Mouse (Mus musculus): ENCODE measurements around the gene Tbc1d22a.
A peak's percentile ranks its signal among the peaks of the same experiment; 100 is the strongest.

The Tbc1d22a gene

DNA sequence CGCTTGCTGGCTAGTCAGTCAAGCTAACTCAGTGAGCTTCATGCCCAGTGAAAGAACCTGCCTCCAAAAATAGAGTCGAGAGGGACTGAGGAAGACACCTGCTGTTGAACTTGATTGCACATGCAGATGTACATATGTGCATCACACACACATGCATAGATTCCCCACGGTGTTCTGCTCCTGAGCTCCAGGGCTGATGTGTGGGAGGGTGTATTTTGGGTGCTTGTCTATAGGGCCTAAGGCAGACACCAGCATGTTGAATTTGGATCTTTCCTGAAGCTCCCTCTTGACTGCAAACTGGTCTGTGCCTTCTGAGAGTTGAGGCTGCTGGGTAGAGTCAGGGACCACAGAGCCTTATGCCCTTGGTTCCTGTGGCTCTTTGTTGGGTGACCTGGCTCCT, 23.8 kb downstream of the Tbc1d22a start:
- no peak for DNase-seq

DNA sequence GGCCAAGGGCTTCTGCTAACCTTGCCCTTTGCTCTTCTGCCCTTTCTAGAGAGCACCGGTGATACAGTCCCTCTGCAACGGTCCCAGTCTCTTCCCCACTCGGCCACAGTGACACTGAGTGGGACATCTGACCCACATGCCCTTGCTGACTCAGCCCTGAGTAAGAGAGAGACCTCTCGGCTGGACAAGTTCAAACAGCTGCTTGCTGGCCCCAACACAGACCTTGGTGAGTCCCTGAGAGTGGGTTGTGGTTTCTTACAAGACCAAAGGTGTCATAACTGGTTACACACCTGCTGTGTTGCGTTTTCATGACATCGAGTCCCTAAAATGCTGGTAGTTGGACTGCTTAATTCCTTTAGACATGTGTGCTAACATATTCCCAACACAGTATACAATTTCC, 24.8 kb downstream of the Tbc1d22a start:
- DNase-seq, result no peak

DNA sequence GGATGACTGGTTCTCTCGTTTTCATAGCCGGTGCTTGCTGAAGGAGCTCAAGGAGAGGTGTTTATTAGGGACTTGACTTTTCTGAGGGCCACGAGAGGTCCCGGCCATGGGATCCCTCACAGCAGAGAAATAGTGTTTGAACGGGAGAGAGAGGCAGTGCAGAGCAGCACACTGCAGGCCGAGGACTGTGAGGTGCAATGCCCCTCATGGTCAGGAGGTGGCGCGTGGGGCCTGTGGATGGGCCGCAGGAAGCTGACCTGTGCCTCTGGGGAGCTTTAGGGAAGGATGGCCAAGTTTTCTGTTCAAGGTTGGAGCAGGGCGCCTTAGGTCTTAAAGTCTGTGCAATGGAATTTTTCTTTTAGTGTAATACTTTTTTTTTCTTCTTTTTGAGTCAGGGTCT, 25.5 kb downstream of the Tbc1d22a start:
- DNase-seq, result peak; percentile 74

DNA sequence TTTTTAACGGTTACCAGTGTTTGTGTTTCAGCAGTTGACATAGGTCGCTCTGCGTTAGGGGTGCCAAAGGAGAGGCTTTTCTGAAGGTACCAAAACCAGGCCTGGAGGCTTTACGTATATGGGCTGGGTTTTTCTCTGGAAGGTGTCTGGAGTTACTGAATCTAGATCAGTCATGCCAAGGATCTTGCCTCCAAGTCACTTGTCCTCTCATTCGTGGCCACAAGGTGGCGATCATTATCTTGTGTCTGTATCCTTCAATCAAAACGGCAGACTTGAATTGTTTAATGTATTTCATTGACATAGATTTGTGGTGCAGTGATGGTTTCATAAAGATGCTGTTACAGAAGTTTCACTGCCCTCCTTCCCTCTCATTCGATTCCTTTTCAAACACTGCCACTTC, 29.4 kb downstream of the Tbc1d22a start:
- DNase-seq, result peak; percentile 76

DNA sequence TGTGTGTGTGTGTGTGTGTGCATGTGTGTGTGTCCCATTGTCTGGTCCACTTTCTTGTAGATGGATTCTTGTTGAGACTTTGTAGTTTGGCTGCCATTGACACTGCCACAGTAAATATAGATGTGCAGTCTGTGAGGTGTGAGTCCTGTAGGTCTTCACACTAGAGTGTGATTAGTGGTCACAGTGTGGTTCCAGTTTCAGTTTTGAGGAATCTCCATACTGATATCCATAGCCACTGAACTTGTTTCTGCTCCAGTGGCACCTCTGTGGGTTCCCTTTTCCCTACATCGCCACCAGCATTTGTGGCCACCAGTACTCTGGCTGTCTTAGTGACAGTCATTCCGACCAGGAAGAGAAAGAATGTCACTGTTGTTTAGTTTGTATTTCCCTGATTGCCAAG, 30.1 kb downstream of the Tbc1d22a start:
- DNase-seq, result no peak

DNA sequence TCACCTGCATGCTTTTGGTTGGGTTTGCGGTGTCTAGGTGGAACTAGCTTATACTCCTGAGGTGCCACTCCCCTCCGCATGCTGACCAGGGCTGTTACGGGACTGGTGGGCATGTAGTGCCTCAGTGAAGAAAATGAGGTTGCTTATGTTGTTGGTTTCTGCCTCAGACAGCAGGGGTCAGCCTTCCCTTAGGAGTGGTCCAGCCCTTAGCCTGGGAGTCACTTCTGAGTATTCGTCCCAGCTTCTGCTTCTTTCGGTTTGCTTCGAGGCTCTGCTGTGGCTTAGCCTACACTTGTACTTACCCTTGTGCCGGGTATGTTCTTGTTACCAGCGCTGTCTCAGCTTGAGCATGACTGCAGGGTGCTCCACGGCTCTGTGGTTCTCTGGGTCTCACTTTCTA, 36.0 kb downstream of the Tbc1d22a start:
- peak; percentile 56 for DNase-seq

DNA sequence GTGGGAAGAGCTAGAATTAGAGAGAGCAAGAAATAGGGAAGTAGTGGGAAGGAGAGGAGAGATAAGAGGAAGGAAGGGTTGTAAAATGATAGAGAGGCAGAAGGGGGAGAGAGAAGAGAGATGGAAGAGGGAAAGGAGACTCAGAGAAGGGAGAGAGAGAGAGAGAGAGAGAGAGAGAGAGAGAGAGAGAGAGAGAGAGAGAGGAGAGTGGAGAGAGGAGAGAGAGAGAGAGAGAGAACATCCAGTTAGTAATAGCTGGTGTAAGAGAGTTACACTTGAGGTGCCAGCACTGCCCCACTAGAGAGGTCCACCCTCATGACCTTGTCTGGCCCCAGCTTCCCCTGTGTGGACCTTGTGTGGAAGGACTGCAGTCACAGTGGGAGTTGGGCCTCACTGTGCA, 37.9 kb downstream of the Tbc1d22a start:
- DNase-seq, result no peak

DNA sequence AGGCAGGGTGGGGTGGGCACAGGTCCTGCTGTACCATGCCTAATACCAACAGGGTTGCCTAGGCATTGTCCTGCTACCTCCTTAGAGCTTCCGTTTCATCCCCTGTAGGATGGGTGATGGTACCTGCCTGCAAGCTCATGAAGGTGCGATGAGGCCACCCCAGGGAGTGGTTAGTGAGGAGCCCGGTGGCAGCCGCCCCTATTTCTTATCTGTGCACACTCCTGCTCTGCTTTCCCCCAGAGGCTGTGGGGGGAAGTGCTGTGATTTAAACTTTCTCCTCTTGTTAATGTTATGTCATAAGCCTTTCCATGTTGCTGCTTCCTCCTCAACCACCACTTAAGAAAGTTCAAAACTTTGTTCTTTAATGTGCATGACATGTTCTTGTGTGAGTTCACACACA, 38.4 kb downstream of the Tbc1d22a start:
- DNase-seq, result no peak

DNA sequence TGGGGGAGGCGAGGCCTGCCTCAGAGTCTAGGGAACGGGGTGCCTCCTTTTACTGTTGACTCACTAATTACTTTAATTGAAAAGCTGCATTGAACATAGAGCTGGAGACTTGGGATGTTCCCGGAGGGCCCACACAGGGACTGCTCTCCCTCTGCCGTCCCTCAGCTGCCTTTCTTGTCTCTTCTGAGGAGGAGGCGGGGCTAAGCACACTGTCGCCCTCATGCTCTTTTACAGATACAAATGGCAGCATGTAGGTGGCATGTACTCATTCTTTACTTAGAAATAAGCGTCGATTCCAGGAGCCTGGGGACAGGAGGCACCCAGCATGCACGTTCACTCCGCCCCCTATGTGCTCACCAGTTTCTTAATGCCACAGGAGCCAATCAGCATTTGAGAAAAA, 39.2 kb downstream of the Tbc1d22a start:
- DNase-seq, result no peak

- no peak for DNase-seq
These were observed 41.9 kb downstream of the Tbc1d22a start for GRCm38 (mm10) chr15:86256201-86256600.

GRCm38 (mm10) chr15:86256728-86257179, 42.5 kb downstream of the Tbc1d22a start:
- no peak for DNase-seq

DNA sequence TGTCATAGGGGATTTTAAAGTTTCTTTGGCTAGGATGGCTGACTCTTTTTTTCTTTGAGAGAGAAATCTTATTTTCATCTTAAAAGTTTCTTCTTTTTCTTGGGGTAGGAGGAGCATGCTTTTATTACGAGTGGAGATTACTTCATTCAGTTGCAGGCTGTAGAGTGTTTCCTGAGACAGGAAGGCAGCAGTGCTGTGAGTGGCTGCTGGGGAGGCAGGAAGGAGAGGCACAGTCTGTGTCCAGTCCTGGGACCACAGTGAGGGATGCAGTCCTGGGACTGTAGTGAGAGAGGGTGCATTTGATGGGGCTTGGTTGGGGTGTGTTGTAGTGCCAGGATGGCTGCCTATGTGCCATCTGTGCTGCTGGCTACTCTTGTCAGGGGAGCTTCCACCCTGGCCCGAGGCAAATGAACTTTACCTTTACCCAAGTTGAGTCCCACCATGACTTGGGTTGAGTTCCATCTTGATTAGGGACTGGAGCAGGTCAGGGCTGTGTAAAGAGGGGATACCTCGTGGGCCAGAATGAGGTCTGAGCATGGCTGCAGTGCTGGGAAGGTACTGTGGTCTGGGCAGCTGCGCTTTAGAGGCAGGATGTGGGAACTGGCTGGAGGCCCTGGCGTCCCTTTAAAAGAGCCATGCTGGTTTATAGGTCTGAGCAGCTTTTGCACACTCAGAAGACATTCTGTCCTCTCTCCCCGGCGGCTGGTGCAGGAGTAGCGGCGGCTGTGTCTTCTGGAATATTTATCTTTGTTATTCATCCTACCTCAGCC, 43.8 kb downstream of the Tbc1d22a start:
- DNase-seq, result no peak

GRCm38 (mm10) chr15:86259233-86259632, 45.0 kb downstream of the Tbc1d22a start:
- no peak for DNase-seq

GRCm38 (mm10) chr15:86260111-86260510, 45.9 kb downstream of the Tbc1d22a start:
- peak; percentile 52 for DNase-seq

GRCm38 (mm10) chr15:86264389-86264788, 50.1 kb downstream of the Tbc1d22a start:
- DNase-seq, result no peak

- no peak for DNase-seq
These were observed 50.5 kb downstream of the Tbc1d22a start for GRCm38 (mm10) chr15:86264803-86265202.

DNA sequence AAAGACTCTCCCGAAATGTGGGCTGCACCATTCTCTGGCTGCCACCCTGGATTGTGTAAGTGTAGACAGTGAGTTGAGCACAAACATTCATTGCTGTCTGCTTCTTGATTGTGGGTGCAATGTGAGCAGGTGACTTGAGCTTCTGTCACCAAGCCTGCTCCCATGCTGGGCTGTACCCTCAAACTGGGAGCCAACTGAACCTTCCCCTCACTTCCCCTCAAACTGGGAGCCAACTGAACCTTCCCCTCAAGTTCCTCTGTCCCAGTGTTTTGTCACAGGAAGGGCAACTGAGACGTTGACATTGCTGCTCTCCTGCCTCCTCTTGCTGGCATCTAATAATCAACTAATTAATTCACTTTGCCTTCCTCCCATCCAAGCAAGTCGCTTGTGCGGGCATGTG, 52.7 kb downstream of the Tbc1d22a start:
- no peak for DNase-seq

- DNase-seq, result peak; percentile 44
These were observed 54.3 kb downstream of the Tbc1d22a start for GRCm38 (mm10) chr15:86268526-86268925.

GRCm38 (mm10) chr15:86275754-86276153, 61.5 kb downstream of the Tbc1d22a start:
- no peak for DNase-seq

DNA sequence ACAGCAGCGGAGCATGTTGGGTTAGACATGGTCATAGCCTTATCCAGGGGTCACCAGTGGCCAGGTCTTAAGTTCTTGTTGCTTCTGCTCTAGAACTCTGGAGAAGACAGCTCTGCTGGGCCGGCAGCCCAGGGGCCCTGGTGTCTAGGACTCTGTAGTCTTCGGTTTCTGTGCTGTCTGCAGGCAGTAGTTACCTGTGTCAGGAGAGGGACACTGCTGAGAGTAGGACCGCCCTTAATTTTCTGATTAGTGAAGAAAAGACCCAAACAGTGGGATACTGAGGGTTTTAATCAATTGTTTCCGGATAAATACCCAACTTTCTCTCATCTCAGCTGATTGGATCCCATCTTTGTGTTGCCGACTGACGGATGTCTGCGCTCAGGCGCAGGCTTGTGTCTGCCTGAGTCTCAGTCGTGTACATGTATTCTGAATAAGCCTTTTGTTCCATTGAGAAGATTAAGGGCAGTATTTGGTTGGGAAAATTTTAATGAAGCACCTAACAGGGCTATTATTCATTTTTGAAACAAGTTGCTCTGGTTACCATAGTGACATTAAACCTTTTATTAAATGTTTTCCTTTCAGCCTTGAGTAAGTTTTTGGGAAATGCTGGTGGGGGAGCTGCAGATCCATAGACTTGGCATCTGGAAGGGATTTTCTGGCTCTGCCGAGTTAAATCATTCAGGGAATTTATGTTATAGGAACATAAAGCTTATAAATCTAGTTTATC, 62.4 kb downstream of the Tbc1d22a start:
- DNase-seq, result no peak

- DNase-seq, result no peak
These were observed 63.2 kb downstream of the Tbc1d22a start for GRCm38 (mm10) chr15:86277428-86277827.

DNA sequence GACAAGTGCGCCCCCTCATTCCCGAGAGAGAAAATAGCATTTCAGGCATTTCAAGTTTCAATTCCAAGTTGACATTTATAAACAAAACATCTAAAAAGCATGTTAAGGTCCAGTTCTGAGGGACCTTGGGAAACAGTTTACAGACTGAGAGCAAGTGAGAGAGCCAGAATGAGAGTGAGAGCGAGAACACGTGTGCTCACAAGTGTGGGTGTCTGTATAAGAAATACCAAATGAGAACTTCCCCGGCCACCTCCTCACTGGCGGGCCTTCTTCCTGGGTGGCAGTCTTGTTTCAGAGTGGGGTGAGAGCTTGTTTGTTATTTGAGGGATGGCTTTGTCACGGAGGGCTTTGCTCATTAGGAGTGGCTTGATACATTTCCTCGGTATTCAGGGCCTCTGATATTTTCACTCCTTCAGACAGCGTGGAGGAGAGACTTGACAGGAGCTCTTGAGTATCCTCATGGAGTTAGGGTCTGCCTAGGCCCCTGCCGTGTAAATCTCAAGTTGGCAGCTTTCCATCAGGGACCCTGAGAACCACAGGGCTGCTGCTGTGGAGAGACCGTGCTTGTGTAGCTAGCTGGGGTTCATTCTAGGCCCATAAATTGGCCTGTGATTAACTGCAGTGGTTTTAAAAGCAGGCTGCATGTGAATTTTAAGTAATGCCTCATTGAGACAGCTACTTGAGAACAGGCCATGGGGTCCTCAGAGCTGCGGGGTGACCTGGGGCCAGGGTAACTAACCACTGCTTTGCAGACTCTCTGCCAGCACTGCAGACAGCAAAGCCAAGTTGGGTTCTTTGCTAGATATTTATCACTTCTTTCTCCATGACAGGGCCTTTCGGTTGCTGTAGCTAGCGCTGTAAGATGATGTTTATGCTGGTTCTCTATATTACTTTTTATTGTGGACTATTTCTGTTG, 65.1 kb downstream of the Tbc1d22a start:
- no peak for DNase-seq

- DNase-seq, result no peak
These were observed 65.9 kb downstream of the Tbc1d22a start for GRCm38 (mm10) chr15:86280137-86280536.
